Mouse (Mus musculus): ENCODE measurements around the gene Slc6a21.

The Slc6a21 gene

DNA sequence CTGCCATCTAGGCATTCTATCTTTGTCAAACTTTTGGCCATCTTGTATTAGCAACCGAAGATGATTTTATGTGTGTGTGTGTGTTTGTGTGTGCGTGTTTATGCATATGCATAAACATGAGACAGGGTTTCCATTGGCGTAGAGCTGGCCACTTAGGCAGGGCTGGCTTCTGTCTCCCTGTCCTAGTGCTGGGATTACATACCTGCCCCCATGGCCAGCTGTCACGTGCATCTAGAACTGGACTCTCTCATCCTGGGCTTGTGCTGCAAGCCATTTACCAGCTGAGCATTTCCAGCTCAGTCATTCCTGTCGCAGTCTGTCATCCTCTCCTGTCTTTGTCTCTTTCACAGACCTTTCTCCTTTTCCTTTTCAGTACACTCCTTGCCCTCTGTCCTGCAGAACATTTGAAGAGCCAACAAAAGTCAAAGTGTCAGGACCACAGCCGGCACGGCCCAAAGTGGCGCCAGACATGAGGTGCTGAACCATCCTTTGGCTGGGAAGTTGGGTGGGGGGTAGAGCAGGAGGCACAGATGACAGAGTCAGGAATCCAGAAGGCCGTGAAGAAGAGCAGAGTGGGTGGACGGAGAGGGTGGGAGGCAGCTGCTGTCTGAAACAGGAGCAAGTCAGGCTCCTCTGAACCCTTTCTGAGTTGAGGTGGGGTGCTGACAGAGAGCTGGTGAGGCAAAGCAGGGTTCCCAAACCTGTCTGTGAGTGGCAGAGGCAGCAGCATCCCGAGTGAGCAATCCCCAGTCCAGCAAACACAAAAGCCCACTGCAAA lies 20.1 kb upstream of the Slc6a21 start:
- DNase-seq = no peak

DNA sequence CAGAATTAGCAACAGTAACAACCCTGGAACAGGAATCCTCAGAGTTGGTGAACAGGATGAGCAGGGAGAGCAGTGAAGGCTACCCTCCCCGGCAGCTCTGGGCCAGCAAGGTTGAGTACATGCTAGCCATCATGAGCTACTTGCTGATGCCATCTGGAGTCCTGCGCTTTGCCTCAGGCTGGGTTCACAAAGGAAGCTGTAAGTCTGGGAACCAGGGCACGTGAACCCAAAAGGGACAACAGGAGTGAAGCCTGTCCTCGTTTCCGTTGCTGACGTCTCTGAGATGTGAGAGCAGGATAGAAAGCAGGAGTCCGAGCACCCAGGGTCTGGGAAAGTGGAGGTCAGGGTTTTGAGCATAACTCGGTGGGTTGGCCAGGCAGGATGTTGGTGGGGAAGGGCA lies 18.0 kb upstream of the Slc6a21 start:
- DNase-seq = no peak

DNA sequence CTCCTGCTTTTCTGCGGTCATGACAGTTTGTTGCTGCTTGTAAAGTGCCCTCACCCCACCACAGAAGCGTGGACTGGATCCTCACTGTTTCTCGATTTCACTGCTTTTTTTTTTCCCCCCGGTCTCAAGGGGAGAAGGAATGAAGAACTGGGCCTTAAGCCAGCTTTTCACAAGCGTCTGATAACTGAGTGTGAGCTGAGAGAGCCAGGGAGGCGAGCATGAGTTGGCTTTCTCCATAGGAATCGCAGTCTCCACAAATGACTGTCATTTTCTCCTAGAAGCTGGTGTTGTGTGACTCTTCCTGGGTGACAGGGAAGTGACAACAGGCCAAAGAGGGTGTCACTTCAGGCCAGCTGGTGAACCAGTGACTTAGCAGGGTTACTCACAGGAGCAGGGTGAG lies 15.0 kb upstream of the Slc6a21 start:
- DNase-seq = no peak

DNA sequence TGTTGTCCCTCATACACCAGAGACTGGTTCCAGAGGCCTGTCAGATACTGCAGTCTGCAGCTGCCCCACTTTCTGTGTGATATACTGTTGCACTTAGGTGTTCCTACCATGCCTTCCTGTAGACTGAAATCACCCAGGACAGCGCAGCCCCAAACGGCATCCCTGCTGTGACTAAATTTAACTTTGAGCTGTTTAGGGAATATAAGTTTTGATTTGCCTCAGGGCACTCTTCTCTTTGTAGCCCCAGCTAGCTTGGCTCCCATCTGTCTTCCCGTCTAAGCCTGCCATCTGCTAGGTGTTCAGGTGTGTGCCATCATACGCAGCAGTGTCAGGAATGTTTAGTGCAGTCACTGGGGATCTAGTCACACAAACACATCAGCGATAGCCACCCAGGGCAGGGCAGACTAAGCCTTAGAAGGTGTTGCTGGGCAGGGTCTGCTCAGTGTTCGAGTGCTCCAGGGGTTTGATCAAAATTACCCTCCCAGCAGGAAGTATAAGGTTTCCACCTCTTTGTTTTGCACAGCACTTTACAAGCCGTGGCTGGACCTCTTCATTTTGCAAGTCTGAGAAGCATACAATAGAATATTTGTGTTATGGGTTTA lies 14.2 kb upstream of the Slc6a21 start:
- no peak for DNase-seq

DNA sequence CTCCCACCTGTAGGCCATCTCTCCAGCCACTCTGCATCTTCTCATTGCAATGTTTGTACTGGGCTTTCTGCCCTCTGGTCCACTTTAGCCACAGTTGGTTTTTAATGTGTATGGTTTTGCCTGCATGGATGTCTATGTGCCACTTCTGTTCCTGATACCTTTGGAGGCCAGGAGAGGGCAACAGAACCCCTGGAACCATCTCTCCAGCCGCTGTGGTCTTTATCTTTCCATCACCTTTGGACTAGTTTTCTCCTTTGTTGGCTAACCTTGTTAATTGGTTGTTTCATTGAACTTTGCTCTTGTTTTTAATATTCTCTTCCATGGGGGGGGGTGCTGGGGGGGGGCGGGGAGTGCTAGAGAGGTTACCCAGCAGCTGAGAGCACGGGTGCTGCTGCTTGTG lies 13.0 kb upstream of the Slc6a21 start:
- DNase-seq = peak; percentile 9

DNA sequence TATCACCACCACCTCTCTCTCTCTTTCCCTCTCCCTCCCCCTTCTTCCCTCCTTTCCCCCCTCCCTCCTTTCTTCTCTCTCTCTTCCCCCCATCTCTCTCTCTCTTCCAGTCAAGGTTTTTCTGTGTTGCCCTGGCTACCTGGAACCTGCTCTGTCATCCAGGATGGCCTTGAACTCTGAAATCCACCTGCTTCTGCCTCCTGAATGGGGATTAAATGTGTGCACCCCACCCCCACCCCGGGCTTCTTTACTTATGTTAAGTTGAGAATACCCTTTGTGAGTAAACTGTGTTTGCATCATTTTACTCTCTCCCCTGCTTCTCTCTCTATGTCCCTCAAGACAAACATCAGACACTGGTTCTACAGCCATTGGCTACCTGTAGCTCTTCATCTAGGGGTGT lies 11.8 kb upstream of the Slc6a21 start:
- no peak for DNase-seq

DNA sequence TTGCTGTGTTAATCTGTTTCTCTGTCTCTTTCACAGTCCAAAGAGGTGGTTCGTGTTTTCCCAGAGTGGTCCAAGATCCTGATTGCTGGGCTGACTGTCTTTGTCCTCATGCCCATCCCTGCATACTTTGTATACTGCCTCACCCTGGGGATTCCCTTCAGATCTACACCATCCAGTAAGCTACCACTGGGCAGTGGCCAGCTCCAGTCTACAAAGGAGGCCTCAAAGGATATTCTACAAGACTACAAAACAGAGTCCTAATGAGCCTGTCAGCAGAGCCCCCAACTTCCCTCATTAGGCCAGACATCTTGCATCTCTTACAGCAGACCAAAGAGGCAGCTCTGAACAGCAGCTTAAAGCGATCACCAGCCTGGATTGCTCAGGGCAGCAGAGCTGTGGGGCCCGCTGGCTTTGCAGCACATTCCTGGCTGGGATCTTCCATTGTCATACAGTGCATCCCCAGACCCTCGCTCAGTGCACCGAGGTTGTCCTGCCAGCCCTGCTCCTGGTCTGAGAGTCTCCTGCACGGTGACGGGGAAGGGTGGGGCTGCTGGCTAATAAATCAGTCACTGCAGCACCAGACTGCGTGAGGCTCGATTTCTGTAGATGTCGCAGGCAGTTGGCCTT lies 4.4 kb upstream of the Slc6a21 start:
- DNase-seq = no peak

DNA sequence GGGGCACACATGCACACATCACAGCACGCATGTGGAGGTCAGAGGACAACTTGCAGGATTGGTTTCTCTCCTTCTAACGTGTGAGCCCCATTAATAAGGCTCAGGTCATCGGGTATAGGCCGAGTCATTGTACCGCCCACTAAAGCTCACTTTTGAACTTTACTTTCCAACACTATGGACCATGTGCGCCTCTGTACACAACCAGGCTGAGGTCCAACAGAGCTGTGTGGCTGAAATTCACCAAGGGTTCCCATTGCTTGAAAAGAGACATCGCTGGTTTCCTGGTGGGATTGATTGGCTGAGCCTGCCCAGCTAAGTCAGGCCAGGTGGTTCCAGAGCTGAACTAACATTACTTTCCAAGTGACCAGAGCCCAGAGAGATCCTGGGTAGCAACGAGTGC lies 3.6 kb upstream of the Slc6a21 start:
- DNase-seq = no peak

DNA sequence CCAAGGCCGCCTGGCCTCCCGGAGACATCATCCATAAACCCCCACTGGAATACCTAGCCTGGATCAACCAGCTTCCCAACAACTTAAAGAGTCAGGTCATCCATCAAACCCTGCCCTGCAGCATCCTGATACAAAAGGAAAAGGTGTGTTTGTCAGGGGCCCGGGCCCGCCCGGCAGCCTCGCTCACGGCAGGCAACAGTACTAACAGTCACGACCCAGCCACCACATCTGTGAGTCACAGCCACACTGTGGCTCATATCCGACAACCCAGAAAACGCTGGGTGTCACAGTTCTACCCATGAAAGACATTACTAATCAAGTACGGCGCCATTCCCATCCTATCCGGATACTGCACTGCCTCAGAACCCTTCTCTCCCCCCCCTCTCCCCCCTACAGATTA lies 9.2 kb downstream of the Slc6a21 start:
- DNase-seq = no peak

DNA sequence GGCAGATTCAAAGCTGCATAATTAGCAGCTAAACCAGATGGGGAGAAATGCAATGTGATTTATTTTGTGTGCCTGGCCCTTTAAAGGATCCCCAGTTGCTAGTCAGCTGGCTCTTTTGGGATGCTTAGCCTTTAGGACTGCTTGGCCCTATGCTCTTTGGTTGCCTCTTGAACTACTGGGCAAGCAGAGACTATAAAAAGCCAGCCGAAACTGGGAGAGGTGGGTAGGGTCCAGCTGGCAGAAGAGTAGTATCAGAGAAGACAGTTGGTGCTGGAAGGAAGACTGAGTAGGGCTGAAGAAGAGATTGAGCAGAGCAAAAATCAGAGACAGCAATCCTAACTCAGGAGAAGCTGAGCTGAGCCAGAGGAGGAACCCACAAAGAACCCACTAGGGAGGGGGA lies 19.3 kb downstream of the Slc6a21 start:
- no peak for DNase-seq

DNA sequence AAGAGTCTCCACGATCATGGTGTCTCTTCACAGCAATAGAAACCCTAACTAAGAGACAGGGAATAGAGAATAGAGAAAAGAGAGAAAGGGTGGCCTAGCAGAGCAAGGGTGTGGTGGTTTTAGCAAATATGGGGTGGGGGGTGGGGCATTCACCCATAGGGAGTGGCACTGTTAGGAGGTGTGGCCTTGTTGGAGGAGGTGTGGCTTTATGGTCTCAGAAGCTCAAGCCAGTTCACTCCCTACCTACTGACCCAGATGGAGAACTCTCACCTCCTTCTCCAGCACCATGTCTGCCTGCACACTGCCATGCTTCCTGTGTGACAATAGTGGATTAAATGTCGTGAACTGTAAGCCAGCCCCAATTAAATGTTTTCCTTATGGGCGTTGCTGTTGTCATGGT lies 20.2 kb downstream of the Slc6a21 start:
- no peak for DNase-seq

DNA sequence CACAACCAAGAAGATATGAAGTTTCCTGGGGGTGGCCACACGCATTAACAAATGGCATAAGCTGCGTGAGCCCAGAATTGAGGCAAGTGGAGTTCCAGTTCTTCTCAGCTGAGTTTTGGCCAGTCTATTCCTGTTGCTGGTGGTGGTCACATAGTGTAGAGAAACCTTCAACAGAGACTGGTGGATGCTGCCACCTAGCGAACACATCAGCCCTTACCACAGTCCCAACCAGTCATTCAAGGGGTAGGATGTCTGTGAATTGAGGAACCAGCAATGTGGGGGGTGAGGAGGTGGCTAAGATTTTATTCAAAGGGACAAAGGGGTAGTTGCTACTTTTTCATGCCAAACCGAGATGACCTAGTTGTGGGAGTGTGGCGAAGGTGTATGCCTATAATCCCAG lies 22.4 kb downstream of the Slc6a21 start:
- peak; percentile 40 for DNase-seq

DNA sequence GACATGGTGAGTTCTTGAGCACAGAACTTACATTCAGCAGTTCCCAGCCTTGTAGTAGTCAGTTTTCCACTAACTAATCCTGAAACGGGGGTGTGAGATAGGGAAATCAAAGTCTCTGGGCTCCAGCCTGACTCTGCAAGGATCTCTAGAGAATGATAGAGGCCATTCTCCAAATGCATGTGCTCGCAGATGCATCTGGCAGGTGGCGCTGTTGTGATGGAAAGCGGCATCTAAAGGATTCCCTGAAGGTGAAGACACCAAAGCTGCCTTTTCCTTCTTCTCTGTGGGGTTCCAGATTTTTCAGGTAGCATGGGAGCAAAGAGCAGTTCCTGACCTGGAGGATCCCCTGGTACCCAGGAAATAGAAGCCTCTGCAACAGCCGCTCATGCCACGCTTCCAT lies 23.0 kb downstream of the Slc6a21 start:
- peak; percentile 45 for DNase-seq

DNA sequence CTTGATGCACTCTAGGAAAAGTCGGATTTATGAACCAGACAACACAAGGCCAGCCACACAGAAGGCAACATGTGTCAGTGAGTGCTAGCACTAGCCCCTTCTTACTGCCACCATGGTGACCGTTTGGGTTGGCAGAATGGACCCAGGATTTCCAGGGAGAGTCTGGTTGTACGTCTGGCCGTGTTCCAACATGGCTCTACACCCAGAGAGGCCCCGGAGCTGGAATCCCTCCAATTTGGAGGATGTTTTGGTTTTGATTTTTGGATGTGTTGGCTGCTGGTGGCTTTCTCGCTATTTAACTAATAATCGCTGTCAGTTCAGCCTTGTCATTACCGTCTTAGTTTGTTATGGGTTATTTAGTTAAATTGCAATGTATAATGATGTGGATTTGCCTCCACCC lies 25.3 kb downstream of the Slc6a21 start:
- DNase-seq = no peak

DNA sequence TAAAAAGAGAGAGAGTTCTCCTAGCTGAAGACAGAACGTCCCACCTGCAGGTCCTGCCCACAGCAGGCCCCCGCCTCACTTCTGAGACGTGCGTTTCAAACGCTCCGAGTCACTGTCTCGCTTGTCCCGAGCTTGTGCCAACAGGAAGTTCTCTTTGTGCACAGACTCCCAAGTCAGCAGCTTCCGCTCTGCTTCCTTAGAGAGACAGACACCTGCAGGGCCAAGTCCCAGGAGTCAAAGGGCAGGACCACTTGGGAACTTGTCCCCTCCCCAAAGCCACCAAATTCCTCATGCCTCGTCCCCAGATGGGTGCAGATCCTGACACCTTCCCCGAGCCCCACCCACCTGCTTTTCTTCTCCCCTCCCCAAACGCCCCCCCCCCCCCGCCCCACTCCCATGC lies 27.6 kb downstream of the Slc6a21 start:
- DNase-seq = no peak

DNA sequence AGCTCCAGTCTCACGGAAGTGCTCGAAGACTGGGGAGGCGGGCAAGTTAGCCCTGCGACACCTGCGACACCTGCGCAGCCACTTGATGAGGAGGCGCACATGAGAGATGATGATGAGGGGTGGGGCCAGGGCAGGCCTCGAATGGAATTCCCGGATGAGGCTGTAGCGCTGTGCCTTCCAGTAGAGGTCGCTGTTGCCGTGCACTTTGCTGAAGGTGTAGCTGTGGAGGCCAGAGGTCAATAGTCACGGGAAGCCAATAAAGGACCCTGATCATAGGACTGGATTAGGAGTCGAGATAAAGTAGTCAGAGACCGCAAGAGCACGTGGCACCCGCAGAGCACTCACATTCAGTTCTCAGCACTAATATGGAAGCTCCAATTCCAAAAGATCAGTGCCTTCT lies 28.0 kb downstream of the Slc6a21 start:
- DNase-seq = peak; percentile 65

DNA sequence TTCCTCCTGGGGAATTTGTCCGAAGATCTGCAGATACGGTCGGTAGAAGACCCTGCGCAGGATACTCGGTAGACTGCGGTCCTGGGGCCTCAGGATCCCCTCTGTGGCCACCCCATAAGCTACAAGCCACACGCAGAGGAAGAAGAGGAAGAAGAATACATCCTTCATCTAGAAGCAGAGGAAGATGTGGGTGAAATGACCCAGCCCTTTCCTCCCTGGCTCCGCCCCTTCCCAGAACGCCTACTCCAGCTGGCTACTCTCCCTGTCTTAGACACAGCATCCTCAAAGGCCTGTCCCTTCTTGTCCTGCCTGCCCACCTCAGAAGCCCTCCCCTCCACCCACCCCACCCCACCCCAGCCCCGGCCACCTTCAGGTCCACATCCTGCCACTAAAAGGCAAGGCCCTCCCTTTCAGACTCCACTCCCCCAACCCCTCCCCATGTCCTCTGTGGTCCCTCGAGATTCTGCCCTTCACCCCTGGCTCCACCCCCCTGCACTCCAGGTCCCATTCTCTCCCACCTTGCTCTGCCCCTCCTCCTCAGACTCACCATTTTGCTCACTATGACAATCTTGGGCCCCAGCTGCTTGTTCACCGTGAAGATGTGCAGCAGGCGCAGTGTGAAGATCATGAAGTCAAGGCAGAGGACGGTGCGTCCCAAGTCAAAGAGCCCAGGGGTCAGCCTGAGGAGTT lies 31.4 kb downstream of the Slc6a21 start:
- no peak for DNase-seq

DNA sequence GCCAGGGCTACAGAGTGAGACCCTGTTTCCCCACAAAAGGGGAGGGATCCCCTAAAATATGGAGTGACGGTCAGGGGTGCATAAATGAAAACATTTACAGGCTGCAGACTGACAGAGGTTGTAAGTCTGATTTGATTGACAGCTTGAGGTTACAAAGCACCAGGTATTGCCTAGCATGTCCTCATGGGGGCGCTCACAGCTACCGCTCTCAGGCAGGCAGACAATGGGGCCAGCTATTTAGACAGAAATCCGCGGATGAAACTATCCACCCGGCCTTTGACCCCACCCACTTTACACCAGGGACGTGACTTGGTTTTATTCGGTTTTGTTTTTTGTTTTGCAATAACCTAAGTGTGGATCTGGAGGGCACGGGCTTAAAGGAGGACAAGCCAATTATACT lies 32.1 kb downstream of the Slc6a21 start:
- DNase-seq = no peak

DNA sequence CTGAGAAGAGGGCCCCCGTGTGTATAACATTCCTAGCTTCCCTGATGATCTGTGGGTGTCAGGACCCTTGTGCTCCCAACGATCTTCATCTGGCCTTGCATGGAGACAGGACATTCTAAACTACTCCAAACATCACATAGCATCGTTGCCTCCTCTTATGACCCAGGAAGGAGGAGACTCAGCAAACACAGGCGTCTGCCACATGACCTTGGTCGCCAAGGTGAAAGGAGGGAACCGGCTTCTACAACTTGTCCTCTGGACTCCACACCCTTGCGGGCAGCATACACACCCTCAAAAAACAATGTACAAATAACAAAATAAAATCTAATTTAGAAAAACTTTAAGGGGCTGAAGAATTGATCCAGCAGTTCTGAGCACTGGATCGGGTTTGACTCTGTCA lies 34.7 kb downstream of the Slc6a21 start:
- DNase-seq = no peak

DNA sequence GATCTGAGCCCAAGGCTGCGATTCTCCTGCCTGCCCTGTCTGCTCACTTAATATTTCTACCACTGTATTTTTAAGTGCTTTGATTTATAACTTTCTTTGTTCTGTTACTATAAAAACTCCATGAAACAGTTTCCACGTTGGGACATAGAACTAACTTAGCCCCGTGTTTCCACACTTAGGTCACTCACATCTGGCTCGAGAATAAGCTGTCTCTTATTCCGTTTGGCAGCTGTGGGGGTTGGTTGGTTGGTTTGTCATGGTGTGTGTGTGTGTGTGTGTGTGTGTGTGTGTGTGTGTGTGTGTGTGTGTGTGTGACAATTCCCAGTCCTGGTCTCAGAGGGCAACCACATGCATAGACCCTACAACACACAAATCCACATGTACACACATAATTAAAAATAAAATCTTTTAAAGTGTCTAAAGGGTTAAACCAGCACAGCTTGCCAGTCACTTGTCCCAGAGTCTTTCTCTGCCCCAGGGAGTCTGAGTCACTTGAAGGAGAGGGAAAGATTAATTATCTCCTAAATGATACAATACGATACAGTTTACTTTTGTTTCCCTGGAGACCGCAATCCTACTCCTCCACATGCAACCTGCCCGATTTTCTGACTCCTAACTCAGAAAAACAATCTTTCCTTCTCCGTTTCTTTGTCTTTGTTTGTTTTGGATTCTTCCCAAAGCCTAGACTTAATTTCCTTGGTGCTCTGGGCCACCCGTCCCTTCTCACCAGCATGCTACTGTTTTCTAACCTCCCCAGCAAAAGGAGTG lies 35.6 kb downstream of the Slc6a21 start:
- no peak for DNase-seq

DNA sequence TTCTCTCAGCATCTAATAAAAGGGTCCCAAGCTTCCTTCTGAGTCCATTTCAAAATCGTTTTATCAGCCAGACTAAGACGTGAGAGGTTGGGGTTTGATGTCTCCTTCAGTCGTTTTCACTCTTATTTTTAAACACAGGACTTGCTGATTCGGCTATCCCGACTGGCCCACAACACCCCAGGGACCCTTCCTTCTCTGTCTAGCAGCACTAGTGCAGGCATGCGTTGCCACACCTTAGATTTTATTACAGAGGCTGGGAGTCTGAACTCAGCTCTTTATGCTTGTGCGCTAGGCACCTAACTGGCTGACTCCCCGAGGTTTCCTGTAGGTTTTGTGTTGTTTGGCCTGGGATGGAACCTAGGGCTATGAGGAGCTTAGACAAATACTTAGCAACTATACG lies 36.2 kb downstream of the Slc6a21 start:
- DNase-seq = no peak

DNA sequence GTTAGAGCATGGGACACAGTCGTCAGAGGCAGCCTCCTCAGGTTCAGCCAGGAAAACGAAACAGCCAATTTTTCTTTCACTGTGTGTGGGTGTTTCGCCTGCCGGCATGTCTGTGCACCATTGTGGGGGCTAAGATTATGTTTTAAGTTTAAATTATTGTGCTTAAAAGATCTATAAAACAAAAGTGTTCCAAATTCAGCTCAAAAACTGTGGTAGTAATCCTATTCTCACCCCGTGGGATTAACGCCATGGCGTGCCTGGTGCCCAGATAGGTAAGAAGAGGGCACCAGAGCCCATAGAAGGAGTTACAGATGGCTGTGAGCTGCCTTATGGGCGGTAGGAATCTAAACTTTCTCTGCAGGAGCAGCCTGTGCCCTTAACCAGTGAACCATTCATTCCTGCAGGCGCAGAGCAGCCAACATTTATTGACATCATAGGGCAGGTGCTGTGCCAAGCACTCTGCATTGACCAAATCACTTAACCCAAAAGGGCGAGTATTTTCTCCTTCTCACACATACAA lies 37.9 kb downstream of the Slc6a21 start:
- peak; percentile 77 for DNase-seq

DNA sequence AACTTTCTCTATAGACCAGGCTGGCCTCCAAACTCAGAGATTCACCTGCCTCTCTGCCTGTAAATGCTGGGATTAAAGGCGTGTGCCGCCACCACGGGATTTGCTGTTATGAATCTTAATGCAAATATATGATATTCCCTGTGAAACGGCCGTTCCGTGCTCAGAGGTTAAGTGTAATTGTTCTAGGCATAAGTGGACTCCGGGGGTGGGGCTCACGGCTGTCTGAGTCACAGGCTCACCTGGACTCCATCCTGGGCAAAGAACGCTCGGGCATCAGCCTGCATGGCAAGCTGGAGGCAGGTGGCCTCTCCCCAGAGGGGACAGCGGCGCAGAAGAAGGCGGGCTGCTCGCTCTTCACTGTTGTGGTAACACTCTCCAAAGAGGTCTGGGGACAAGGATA lies 39.2 kb downstream of the Slc6a21 start:
- no peak for DNase-seq
